Mouse (Mus musculus) neutrophil, adult 83 days (primary cell): ENCODE measurements around the gene Atp5e. TPM values are rescaled to one million over a fixed set of nuclear protein-coding genes. Genes with fewer than 3 reads are reported as not detected.

Source experiments
- total RNA-seq, 2 experiments: library from RNA; stranded (reverse); gene quantifications; one replicate each; pipeline ENCODE4 v1.2.4; 2023

The Atp5e gene
- total RNA-seq, result 100 to 1,000 TPM; 171 to 194 TPM

GRCm38 (mm10) chr2:174463789-174464523 is at the start of gene Atp5e:
Gene Atp5e (minus strand): TSS chr2:174464105.

GRCm38 (mm10) chr2:174472818-174473549 is 9.1 kb upstream of the Atp5e start, which contains the start of gene Prelid3b:
Gene Prelid3b (minus strand): TSS chr2:174473081.

GRCm38 (mm10) chr2:174450353-174450752 is 13.6 kb downstream of the Atp5e start, which contains the start of gene Tubb1:
Gene Tubb1 (plus strand): TSS chr2:174450695.

GRCm38 (mm10) chr2:174438737-174439449 is 25.0 kb downstream of the Atp5e start, which contains the start of gene Ctsz:
Gene Ctsz (minus strand): TSS chr2:174439039.

GRCm38 (mm10) chr2:174415731-174416310 is 48.1 kb downstream of the Atp5e start, which contains the start of gene Nelfcd:
Gene Nelfcd (plus strand): TSS chr2:174415804.

Other genes with a start within 250 kb of the Atp5e start
- 100 to 1,000 TPM; 349 to 392 TPM for gene Gnas, start 179.8 kb downstream of the Atp5e start, total RNA-seq
- under 1 TPM; 0.68 to 0.90 TPM for gene Gm20721, start 117.4 kb downstream of the Atp5e start, total RNA-seq
- gene Nelfcd, start 48.3 kb downstream of the Atp5e start, total RNA-seq, result 10 to 100 TPM; 43.9 to 46.6 TPM
- gene Ctsz, start 25.1 kb downstream of the Atp5e start, total RNA-seq, result 100 to 1,000 TPM; 157 to 164 TPM
- gene Tubb1, start 13.4 kb downstream of the Atp5e start, total RNA-seq, result under 1 TPM; 0.57 TPM
- gene Prelid3b, start 9.0 kb upstream of the Atp5e start, total RNA-seq, result 10 to 100 TPM; 33.9 to 35.3 TPM
- 10 to 100 TPM; 10.9 to 14.7 TPM for gene Zfp831, start 179.4 kb upstream of the Atp5e start, total RNA-seq